ENCODE assay signal across 35 mouse cellular contexts in genomic region chr14:27013658-27014057, GRCm38 (mm10). TPM values are rescaled to one million over a fixed set of nuclear protein-coding genes. Genes with fewer than 3 reads are reported as not detected.
DNase-seq lines count a peak whose midpoint lies in the region; ATAC-seq and TF ChIP-seq lines count a peak whose summit lies in the region.
"Had no signal": no experiment of that assay in that cellular context is flagged by ENCODE, and none has a peak within 500 bp of the region (broad histone marks: within the 10 kb centered on the region; RNA-seq: fewer than 3 reads in every experiment).

No protein-coding gene starts in this region.

- no peak overlapping the region for H3K4me3 ChIP-seq in liver, embryonic 14.5 days (ENCODE audit: insufficient read depth in 1 of 2, low read depth in 2 of 2, low read length in 2 of 2)
- H3K4me3 ChIP-seq: embryonic facial prominence, embryonic 10.5 days; embryonic facial prominence, embryonic 15.5 days; forebrain, embryonic 12.5 days; heart, embryonic 15.5 days; hindbrain, embryonic 12.5 days; neural tube, embryonic 12.5 days had no signal

- H3K36me3 ChIP-seq in liver, embryonic 14.5 days (replicated peaks; ENCODE audit: control insufficient read depth, insufficient read depth, low read depth): no peaks in the 10 kb centered on the region
- H3K36me3 ChIP-seq: embryonic facial prominence, embryonic 10.5 days; embryonic facial prominence, embryonic 15.5 days; forebrain, embryonic 12.5 days; heart, embryonic 15.5 days; hindbrain, embryonic 12.5 days; neural tube, embryonic 12.5 days had no signal

- H3K9me3 ChIP-seq in liver, embryonic 14.5 days (ENCODE audit: control insufficient read depth, low read length): no peaks in the 10 kb centered on the region
- H3K9me3 ChIP-seq: embryonic facial prominence, embryonic 10.5 days; embryonic facial prominence, embryonic 15.5 days; forebrain, embryonic 12.5 days; heart, embryonic 15.5 days; hindbrain, embryonic 12.5 days; neural tube, embryonic 12.5 days had no signal

- ATAC-seq in liver, embryonic 14.5 days (ENCODE audit: insufficient read depth): 0 out of 2 replicates have a peak, but pooled peaks have one; percentile 21
- ATAC-seq: activated CD4-positive, CD25-positive, alpha-beta regulatory T cell, adult 4 months; forebrain, postnatal 0 days; hindbrain, postnatal 0 days; intestine, embryonic 16.5 days had no signal

- peak; percentile 13 for DNase-seq in heart, adult 11 months
- DNase-seq in heart, adult 8-10 months (ENCODE audit: low spot score): no peak
- DNase-seq in liver, embryonic 14.5 days (ENCODE audit: low read depth in 3 of 3, low spot score in 3 of 3): no peak
- DNase-seq in liver (no peak), 416B (ENCODE audit: low read depth) (peak; percentile 61)
- DNase-seq in lung, postnatal 36 days: peak; percentile 44
- no peak for DNase-seq in spleen, postnatal 4 days (ENCODE audit: low spot score in 2 of 2)
- no peak for DNase-seq in layer of hippocampus, adult 9-11 months
- DNase-seq: adrenal gland, adult 8-10 months; cerebellum, adult 8-10 months; cerebellum, postnatal 25 days; forebrain, postnatal 0 days; kidney, postnatal 14 days; midbrain, embryonic 14.5 days; right cerebral cortex, adult 18-20 months; spleen, adult 18-20 months; thymus, adult 18-20 months; thymus, postnatal 25 days had no signal

- H3K4me1 ChIP-seq in liver, embryonic 14.5 days (replicated peaks; ENCODE audit: control insufficient read depth in 2 of 2, insufficient read depth in 2 of 2, low read length in 1 of 2): 0 out of 4 replicates have a peak, but pooled peaks cover 0 to 3% of the 10 kb centered on the region in 2 experiments
- H3K4me1 ChIP-seq: embryonic facial prominence, embryonic 10.5 days; embryonic facial prominence, embryonic 15.5 days; forebrain, embryonic 12.5 days; heart, embryonic 15.5 days; hindbrain, embryonic 12.5 days; neural tube, embryonic 12.5 days had no signal

- 48% methylated on average over 4 of the region's 4 CpGs for WGBS in liver, embryonic 14.5 days (ENCODE audit: insufficient replicate concordance)

- no peak overlapping the region for H3K27ac ChIP-seq in liver, embryonic 14.5 days
- H3K27ac ChIP-seq: embryonic facial prominence, embryonic 10.5 days; embryonic facial prominence, embryonic 15.5 days; forebrain, embryonic 12.5 days; heart, embryonic 15.5 days; hindbrain, embryonic 12.5 days; hindbrain, postnatal 0 days; neural tube, embryonic 12.5 days; stomach, postnatal 0 days had no signal

- no peak for TF ChIP-seq EP300 in liver, embryonic 14.5 days (IDR thresholded peaks at IDR 0.05; ENCODE audit: low read depth)

- H3K4me2 ChIP-seq in liver, embryonic 14.5 days (ENCODE audit: low read depth): no peak overlapping the region
- H3K4me2 ChIP-seq: embryonic facial prominence, embryonic 15.5 days; forebrain, embryonic 12.5 days; heart, embryonic 15.5 days; hindbrain, embryonic 12.5 days; neural tube, embryonic 12.5 days had no signal

- H3K27me3 ChIP-seq in liver, embryonic 14.5 days (ENCODE audit: control insufficient read depth, insufficient read depth, low read length): no peaks in the 10 kb centered on the region
- H3K27me3 ChIP-seq: embryonic facial prominence, embryonic 15.5 days; forebrain, embryonic 12.5 days; heart, embryonic 15.5 days; hindbrain, embryonic 12.5 days; neural tube, embryonic 12.5 days had no signal

- H3K9ac ChIP-seq in liver, embryonic 14.5 days (replicated peaks): no peak overlapping the region
- H3K9ac ChIP-seq: embryonic facial prominence, embryonic 15.5 days; forebrain, embryonic 12.5 days; forebrain, postnatal 0 days; heart, embryonic 15.5 days; hindbrain, embryonic 12.5 days; neural tube, embryonic 12.5 days had no signal

- TF ChIP-seq CTCF in liver, embryonic 14.5 days (IDR thresholded peaks at IDR 0.05; ENCODE audit: low read depth): no peak

RNA-seq across cellular contexts. Expression of gene Hesx1, which starts 19.4 kb away (rescaled TPM):
- not detected for total RNA-seq in heart, adult 8-10 months (2022)
- 4.0 and 6.9 TPM in 2 replicates for polyA plus RNA-seq in liver, embryonic 14.5 days (2012; rRNA removed)
- 8.0 and 11.0 TPM in 2 replicates for polyA plus RNA-seq in liver, embryonic 14.5 days (2014; fragmentation: Nextera tagmentation; extraction: Ambion mirVana)
- total RNA-seq: forebrain, postnatal 0 days; gastrocnemius, adult 8-10 months; heart, postnatal 25 days; hindbrain, postnatal 0 days; layer of hippocampus, postnatal 10 days; left cerebral cortex, adult 18-20 months; left cerebral cortex, postnatal 14 days; liver, adult 2 months; MEL had no signal
- polyA plus RNA-seq: forebrain, embryonic 12.5 days; forebrain, postnatal 0 days; heart, embryonic 15.5 days; hindbrain, embryonic 12.5 days; liver, adult 2 months; midbrain, embryonic 14.5 days had no signal

RNA-seq across cellular contexts. Expression of gene Il17rd, which starts 25.1 kb away (rescaled TPM):
- 1 to 10 TPM; 3.1 to 4.4 (median 3.5) TPM for total RNA-seq in heart, adult 8-10 months (2022)
- polyA plus RNA-seq in liver, embryonic 14.5 days (2012; rRNA removed): 0.09 and 0.11 TPM in 2 replicates
- polyA plus RNA-seq in liver, embryonic 14.5 days (2014; fragmentation: Nextera tagmentation; extraction: Ambion mirVana): 0.03 and 0.04 TPM in 2 replicates

RNA-seq across cellular contexts. Expression of gene Appl1, which starts 42.6 kb away (rescaled TPM):
- 10 to 100 TPM; 12.7 to 23.4 (median 17.5) TPM for total RNA-seq in heart, adult 8-10 months (2022)
- polyA plus RNA-seq in liver, embryonic 14.5 days (2012; rRNA removed): 1.4 and 2.1 TPM in 2 replicates
- polyA plus RNA-seq in liver, embryonic 14.5 days (2014; fragmentation: Nextera tagmentation; extraction: Ambion mirVana): 5.4 and 6.2 TPM in 2 replicates

Comparison
In these comparisons a context has a peak if more than half of its experiments do, and no peak if none do; other contexts are left out.
1. DNase-seq: peak in heart, adult 11 months (single experiment), 416B (single experiment) and lung, postnatal 36 days (single experiment); none in heart, adult 8-10 months (single experiment), liver, embryonic 14.5 days (0 of 3), liver (single experiment), spleen, postnatal 4 days (0 of 2) and layer of hippocampus, adult 9-11 months (single experiment).